ENCODE assay signal across 21 mouse cellular contexts in genomic region chr12:27333590-27333989, GRCm38 (mm10). TPM values are rescaled to one million over a fixed set of nuclear protein-coding genes. Genes with fewer than 3 reads are reported as not detected.
A peak's percentile ranks its signal among the peaks of the same experiment; 100 is the strongest.
DNase-seq lines count a peak whose midpoint lies in the region; ATAC-seq and TF ChIP-seq lines count a peak whose summit lies in the region.
"Had no signal": no experiment of that assay in that cellular context is flagged by ENCODE, and none has a peak within 500 bp of the region (broad histone marks: within the 10 kb centered on the region; RNA-seq: fewer than 3 reads in every experiment).

No protein-coding gene starts in this region.

- H3K4me1 ChIP-seq in forebrain, embryonic 15.5 days: peaks cover 39% of the 10 kb centered on the region
- H3K4me1 ChIP-seq in midbrain, embryonic 12.5 days: peaks cover 19% of the 10 kb centered on the region
- H3K4me1 ChIP-seq: megakaryocyte, embryonic 14.5 days; stomach, embryonic 15.5 days had no signal

- no peak overlapping the region for H3K9ac ChIP-seq in forebrain, embryonic 15.5 days (replicated peaks)
- no peak overlapping the region for H3K9ac ChIP-seq in midbrain, embryonic 12.5 days (replicated peaks)
- H3K9ac ChIP-seq: liver, embryonic 14.5 days; stomach, embryonic 15.5 days had no signal

- no peak overlapping the region for H3K4me3 ChIP-seq in forebrain, embryonic 15.5 days
- H3K4me3 ChIP-seq in midbrain, embryonic 12.5 days: no peak overlapping the region
- H3K4me3 ChIP-seq: megakaryocyte, embryonic 14.5 days; stomach, embryonic 15.5 days had no signal

- peak overlapping the region; percentile 78 for H3K27ac ChIP-seq in forebrain, embryonic 15.5 days (replicated peaks)
- H3K27ac ChIP-seq in midbrain, embryonic 12.5 days (replicated peaks): peak overlapping the region; percentile 63
- H3K27ac ChIP-seq: liver, embryonic 14.5 days; stomach, embryonic 15.5 days had no signal

- no peak for TF ChIP-seq CTCF in brain, embryonic 14.5 days (IDR thresholded peaks at IDR 0.05; ENCODE audit: borderline replicate concordance, extremely low read depth, insufficient read depth, insufficient read length)

- H3K4me2 ChIP-seq in forebrain, embryonic 15.5 days (replicated peaks): peak overlapping the region; percentile 25; the same call in 1 of the 2 replicates
- no peak overlapping the region for H3K4me2 ChIP-seq in midbrain, embryonic 12.5 days (replicated peaks)
- H3K4me2 ChIP-seq: stomach, embryonic 15.5 days had no signal

- H3K27me3 ChIP-seq in forebrain, embryonic 15.5 days: no peaks in the 10 kb centered on the region
- no peaks in the 10 kb centered on the region for H3K27me3 ChIP-seq in midbrain, embryonic 12.5 days
- H3K27me3 ChIP-seq: Patski; stomach, embryonic 15.5 days had no signal

- 85% methylated on average over 3 of the region's 3 CpGs for WGBS in forebrain, embryonic 15.5 days
- 88% methylated on average over 3 of the region's 3 CpGs for WGBS in midbrain, embryonic 12.5 days

- TF ChIP-seq POLR2A in brain, embryonic 14.5 days (IDR thresholded peaks at IDR 0.05; ENCODE audit: borderline replicate concordance, extremely low read depth, insufficient read depth, insufficient read length, poor library complexity, severe bottlenecking): no peak

- no peaks in the 10 kb centered on the region for H3K9me3 ChIP-seq in forebrain, embryonic 15.5 days
- no peaks in the 10 kb centered on the region for H3K9me3 ChIP-seq in midbrain, embryonic 12.5 days
- H3K9me3 ChIP-seq: megakaryocyte, embryonic 14.5 days; stomach, embryonic 15.5 days had no signal

- peak; percentile 44 for DNase-seq in heart, adult 11 months
- DNase-seq in heart, postnatal 4 days: no peak
- DNase-seq in brain, embryonic 14.5 days (ENCODE audit: low read depth): peak; percentile 33
- no peak for DNase-seq in cerebellum, adult 8-10 months
- DNase-seq in left cerebral cortex, adult 9 months (ENCODE audit: low spot score in 2 of 2): no peak
- DNase-seq: adrenal gland, postnatal 36 days; cerebellum, postnatal 10 days; heart, postnatal 10 days; kidney, adult 11 months; kidney, postnatal 14 days; lung, postnatal 10 days; retina, postnatal 1 day; spleen, adult 18-20 months; thymus, postnatal 4 days had no signal

- H3K36me3 ChIP-seq in forebrain, embryonic 15.5 days: peaks cover 14% of the 10 kb centered on the region; the same call in 1 of the 2 replicates
- peaks cover 26% of the 10 kb centered on the region for H3K36me3 ChIP-seq in midbrain, embryonic 12.5 days
- H3K36me3 ChIP-seq: stomach, embryonic 15.5 days had no signal

- ATAC-seq in forebrain, embryonic 15.5 days (replicated peaks): peak; percentile 37
- peak; percentile 39; the same call in 1 of the 2 replicates for ATAC-seq in midbrain, embryonic 12.5 days (ENCODE audit: low FRiP score, low read depth)
- no peak for ATAC-seq in monocyte, adult 5-6 weeks (replicated peaks; ENCODE audit: insufficient number of reproducible peaks, low FRiP score, low TSS enrichment, poor library complexity, severe bottlenecking)
- ATAC-seq: Patski had no signal

RNA-seq across cellular contexts. Expression of gene Sox11, which starts 8.8 kb away (rescaled TPM):
- 1 to 10 TPM; 6.0 to 6.3 TPM for total RNA-seq in heart, postnatal 4 days (2021)
- polyA plus RNA-seq in brain, embryonic 14.5 days (2012; rRNA removed): 238 and 273 TPM in 2 replicates
- polyA plus RNA-seq in forebrain, embryonic 15.5 days (2015; fragmentation: Nextera tagmentation; extraction: Ambion mirVana): 1,052 and 1,056 TPM in 2 replicates
- 596 and 650 TPM in 2 replicates for polyA plus RNA-seq in midbrain, embryonic 12.5 days (2016; fragmentation: Nextera tagmentation; extraction: Ambion mirVana)
- total RNA-seq in monocyte, adult 5-6 weeks (2017): not detected in 3 replicates

Comparison
In these comparisons a context has a peak if more than half of its experiments do, and no peak if none do; other contexts are left out.
1. DNase-seq: peak in heart, adult 11 months (single experiment) and brain, embryonic 14.5 days (single experiment); none in heart, postnatal 4 days (single experiment), cerebellum, adult 8-10 months (single experiment) and left cerebral cortex, adult 9 months (0 of 2).